Mouse (Mus musculus): ENCODE data around the gene Tmem87a. TPM values are rescaled to one million over a fixed set of nuclear protein-coding genes. Genes with fewer than 3 reads are reported as not detected.

Gene Tmem87a
- polyA plus RNA-seq, 1 experiment from 2014 or later: 11.1 TPM

DNA sequence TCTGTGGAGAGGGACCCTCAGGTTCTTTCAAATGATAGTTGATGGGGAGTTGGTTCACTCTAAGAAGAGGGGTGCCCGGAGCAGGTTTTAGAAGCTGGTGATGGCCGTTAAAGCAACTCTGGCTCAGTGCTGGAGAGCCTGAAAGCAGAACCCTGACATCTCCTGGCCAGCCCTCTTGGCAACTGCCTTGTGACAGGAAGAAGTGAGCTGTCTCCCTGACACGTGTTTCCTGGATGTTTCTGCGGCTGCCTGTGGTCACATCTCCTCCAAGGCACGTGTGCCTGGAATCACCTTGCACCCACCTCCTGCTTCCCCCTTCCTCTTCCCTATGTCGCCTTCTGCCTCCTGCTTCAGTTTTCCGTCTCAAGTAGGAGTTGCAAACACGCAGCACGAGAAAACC is 55.8 kb downstream of the Tmem87a start:
- DNase-seq (no peak), ATAC-seq (ENCODE audit: low FRiP score, low TSS enrichment) (no peak)
- no peaks in the 10 kb centered on the region for H3K9me3 ChIP-seq (ENCODE audit: control insufficient read depth, low read length)
- H3K27ac ChIP-seq (replicated peaks; ENCODE audit: low read depth, low read length): no peak overlapping the region
- peaks cover 61% of the 10 kb centered on the region for H3K36me3 ChIP-seq (ENCODE audit: control insufficient read depth, insufficient read depth, low read length)
- no peak overlapping the region for H3K4me2 ChIP-seq (ENCODE audit: low read length)
- H3K4me1 ChIP-seq (ENCODE audit: control insufficient read depth, insufficient read depth, low read length): peaks cover 19% of the 10 kb centered on the region
- no peaks in the 10 kb centered on the region for H3K27me3 ChIP-seq (ENCODE audit: control insufficient read depth, insufficient read depth, low read length)
- H3K4me3 ChIP-seq (replicated peaks; ENCODE audit: low read depth, low read length): no peak overlapping the region
- 86% methylated on average over 9 of the region's 9 CpGs for WGBS
- no peak overlapping the region for H3K9ac ChIP-seq (replicated peaks; ENCODE audit: low read length)

DNA sequence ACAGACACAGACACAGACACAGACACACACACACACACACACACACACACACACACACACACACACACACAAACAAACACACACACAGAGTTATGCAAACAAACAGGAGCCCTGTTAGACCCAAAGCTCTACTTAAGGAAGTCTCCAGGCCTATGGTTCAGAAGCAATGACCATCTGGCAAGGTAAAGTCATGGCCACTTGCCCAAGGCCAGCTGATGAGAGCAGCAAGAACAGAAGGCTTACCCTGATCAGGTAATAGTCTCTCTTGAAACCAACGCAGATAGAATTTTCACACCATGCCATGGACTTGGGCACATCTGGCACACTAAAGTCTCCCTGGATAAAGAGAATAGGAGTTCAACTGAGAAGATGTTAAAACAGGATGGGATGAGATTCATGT is 62.2 kb downstream of the Tmem87a start:
- DNase-seq: no peak
- H3K9me3 ChIP-seq (ENCODE audit: control insufficient read depth, low read length): no peaks in the 10 kb centered on the region
- no peak for ATAC-seq (ENCODE audit: low FRiP score, low TSS enrichment)
- WGBS: 94% methylated on average over 1 of the region's 1 CpGs
- H3K4me3 ChIP-seq (replicated peaks; ENCODE audit: low read depth, low read length): no peak overlapping the region
- H3K27ac ChIP-seq (replicated peaks; ENCODE audit: low read depth, low read length): no peak overlapping the region
- peaks cover 90% of the 10 kb centered on the region for H3K36me3 ChIP-seq (ENCODE audit: control insufficient read depth, insufficient read depth, low read length)
- H3K9ac ChIP-seq (replicated peaks; ENCODE audit: low read length): no peak overlapping the region
- H3K27me3 ChIP-seq (ENCODE audit: control insufficient read depth, insufficient read depth, low read length): no peaks in the 10 kb centered on the region
- no peak overlapping the region for H3K4me2 ChIP-seq (ENCODE audit: low read length)
- H3K4me1 ChIP-seq (ENCODE audit: control insufficient read depth, insufficient read depth, low read length): no peaks in the 10 kb centered on the region

DNA sequence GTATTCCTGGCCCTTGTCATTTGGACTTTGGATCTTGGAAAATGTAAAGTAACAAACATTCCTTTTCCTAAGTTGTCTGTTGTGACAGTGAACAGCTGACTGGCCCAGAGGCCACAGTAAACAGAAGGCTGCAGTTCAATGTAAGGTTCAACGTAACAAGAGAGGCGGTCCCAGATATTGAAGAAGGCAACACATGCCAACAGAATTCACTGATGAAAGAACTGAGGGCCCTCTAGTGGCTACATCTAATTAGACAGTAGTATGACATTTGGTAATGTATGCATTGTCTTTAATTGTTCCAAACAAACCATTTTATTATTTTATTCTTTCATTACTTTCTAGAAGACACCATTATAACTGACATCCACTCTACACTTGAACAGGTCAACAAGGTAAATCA is 66.0 kb downstream of the Tmem87a start:
- ATAC-seq (ENCODE audit: low FRiP score, low TSS enrichment): no peak
- H3K36me3 ChIP-seq (ENCODE audit: control insufficient read depth, insufficient read depth, low read length): peaks cover 87% of the 10 kb centered on the region
- peak; percentile 41 for DNase-seq
- no peaks in the 10 kb centered on the region for H3K9me3 ChIP-seq (ENCODE audit: control insufficient read depth, low read length)
- H3K4me1 ChIP-seq (ENCODE audit: control insufficient read depth, insufficient read depth, low read length): no peaks in the 10 kb centered on the region
- no peak overlapping the region for H3K4me2 ChIP-seq (ENCODE audit: low read length)
- no peak overlapping the region for H3K27ac ChIP-seq (replicated peaks; ENCODE audit: low read depth, low read length)
- WGBS: 89% methylated on average over 2 of the region's 2 CpGs
- no peak overlapping the region for H3K9ac ChIP-seq (replicated peaks; ENCODE audit: low read length)
- H3K4me3 ChIP-seq (replicated peaks; ENCODE audit: low read depth, low read length): no peak overlapping the region
- no peaks in the 10 kb centered on the region for H3K27me3 ChIP-seq (ENCODE audit: control insufficient read depth, insufficient read depth, low read length)

DNA sequence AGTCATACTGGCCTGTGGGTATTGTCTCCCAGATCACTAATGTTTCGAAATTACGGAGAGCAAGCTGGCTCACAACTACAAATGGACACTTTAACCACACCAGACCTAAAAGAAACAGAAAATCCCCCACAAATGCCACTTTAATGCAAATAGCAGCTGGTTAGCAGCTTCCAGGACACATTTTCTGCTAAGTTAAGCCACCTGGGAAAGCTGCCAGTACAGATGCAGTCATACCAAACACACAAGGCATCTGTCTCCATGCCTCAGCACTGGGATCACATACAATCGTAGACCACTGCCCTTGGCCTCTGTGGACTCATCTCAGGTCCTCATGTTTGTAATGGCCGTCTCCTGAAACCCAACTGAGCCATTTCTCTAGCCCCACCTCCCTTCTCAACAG is 72.3 kb downstream of the Tmem87a start:
- H3K4me1 ChIP-seq (ENCODE audit: control insufficient read depth, insufficient read depth, low read length): no peaks in the 10 kb centered on the region
- WGBS: 95% methylated on average over 4 of the region's 4 CpGs
- no peak overlapping the region for H3K27ac ChIP-seq (replicated peaks; ENCODE audit: low read depth, low read length)
- DNase-seq (no peak), ATAC-seq (ENCODE audit: low FRiP score, low TSS enrichment) (no peak)
- H3K9me3 ChIP-seq (ENCODE audit: control insufficient read depth, low read length): no peaks in the 10 kb centered on the region
- H3K9ac ChIP-seq (replicated peaks; ENCODE audit: low read length): no peak overlapping the region
- no peak overlapping the region for H3K4me2 ChIP-seq (ENCODE audit: low read length)
- H3K27me3 ChIP-seq (ENCODE audit: control insufficient read depth, insufficient read depth, low read length): no peaks in the 10 kb centered on the region
- H3K4me3 ChIP-seq (replicated peaks; ENCODE audit: low read depth, low read length): no peak overlapping the region
- peaks cover 76% of the 10 kb centered on the region for H3K36me3 ChIP-seq (ENCODE audit: control insufficient read depth, insufficient read depth, low read length)

DNA sequence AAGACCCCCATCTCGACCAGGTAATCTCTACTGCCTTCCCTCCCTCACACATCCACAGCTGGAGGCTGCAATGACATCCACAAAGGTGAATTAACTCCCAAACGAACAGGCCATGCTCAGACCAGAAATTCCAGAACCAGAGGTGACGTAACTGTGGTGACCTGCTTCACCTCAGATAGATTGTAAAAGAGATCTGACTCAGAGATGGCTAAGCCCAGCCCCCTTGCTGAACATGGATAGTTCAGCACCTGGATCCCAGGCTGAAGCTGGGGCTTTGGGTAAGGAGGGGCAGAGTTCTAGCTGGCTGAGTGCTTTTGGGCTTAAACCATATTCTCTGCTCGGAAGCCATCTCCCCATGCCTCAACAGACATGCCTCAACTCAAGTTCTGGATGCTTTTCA is 88.8 kb downstream of the Tmem87a start:
- Histone ChIP-seq H3K4me1 (ENCODE audit: control insufficient read depth, insufficient read depth, low read length) (no peaks in the 10 kb centered on the region), H3K9ac (replicated peaks; ENCODE audit: low read length) (no peak overlapping the region), H3K27me3 (ENCODE audit: control insufficient read depth, insufficient read depth, low read length) (no peaks in the 10 kb centered on the region), H3K36me3 (ENCODE audit: control insufficient read depth, insufficient read depth, low read length) (peaks cover 41% of the 10 kb centered on the region), H3K4me2 (ENCODE audit: low read length) (no peak overlapping the region), H3K9me3 (ENCODE audit: control insufficient read depth, low read length) (no peaks in the 10 kb centered on the region), H3K27ac (replicated peaks; ENCODE audit: low read depth, low read length) (no peak overlapping the region), H3K4me3 (replicated peaks; ENCODE audit: low read depth, low read length) (no peak overlapping the region)
- WGBS: 82% methylated on average over 4 of the region's 4 CpGs
- ATAC-seq (ENCODE audit: low FRiP score, low TSS enrichment) (no peak), DNase-seq (no peak)

DNA sequence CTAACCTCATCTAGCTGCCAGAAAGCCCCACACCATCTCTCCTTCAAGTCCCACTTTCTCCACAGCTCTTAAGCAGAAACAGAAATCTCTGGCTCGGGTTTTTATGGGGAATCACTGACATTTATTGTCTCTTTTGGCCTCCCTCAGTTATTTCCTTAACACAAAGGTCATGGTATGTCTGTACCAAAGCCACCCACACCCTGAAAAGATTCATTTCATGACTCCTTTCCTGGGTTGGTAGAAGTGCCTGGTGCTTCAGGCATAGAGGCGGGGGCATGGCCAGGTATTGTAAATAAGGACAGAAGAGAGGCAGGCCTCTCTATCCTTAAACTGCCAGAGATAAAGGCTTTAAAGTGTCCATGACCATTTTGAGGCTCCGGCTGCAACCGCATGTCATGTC is 89.4 kb downstream of the Tmem87a start:
- Histone ChIP-seq H3K4me2 (ENCODE audit: low read length) (no peak overlapping the region), H3K9me3 (ENCODE audit: control insufficient read depth, low read length) (no peaks in the 10 kb centered on the region), H3K27me3 (ENCODE audit: control insufficient read depth, insufficient read depth, low read length) (no peaks in the 10 kb centered on the region), H3K4me3 (replicated peaks; ENCODE audit: low read depth, low read length) (no peak overlapping the region), H3K9ac (replicated peaks; ENCODE audit: low read length) (no peak overlapping the region), H3K36me3 (ENCODE audit: control insufficient read depth, insufficient read depth, low read length) (peaks cover 41% of the 10 kb centered on the region), H3K27ac (replicated peaks; ENCODE audit: low read depth, low read length) (no peak overlapping the region), H3K4me1 (ENCODE audit: control insufficient read depth, insufficient read depth, low read length) (no peaks in the 10 kb centered on the region)
- DNase-seq: no peak
- WGBS: 91% methylated on average over 4 of the region's 4 CpGs
- no peak for ATAC-seq (ENCODE audit: low FRiP score, low TSS enrichment)

DNA sequence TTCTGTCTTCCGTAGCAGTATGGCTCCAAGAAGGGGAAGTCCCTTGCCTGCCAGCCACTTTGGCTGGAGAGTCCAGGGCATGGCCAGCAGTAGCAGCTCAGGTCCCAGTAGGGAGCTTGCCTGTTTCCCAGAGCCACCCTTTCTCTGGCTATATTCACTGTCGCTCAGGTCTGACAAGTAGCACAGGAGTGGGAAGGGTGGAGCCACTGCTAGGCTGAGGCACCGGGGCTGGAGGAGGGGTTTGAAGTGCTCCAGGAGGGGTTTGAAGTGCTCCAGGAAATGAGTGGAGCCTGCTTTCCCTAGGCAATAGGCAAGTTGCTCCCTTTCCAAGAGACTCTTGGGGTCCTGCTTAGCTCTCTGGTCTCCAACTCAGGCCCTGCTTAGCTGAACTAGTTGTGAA is 89.9 kb downstream of the Tmem87a start, which contains the start of gene Pla2g4f:
Gene Pla2g4f (minus strand): TSS at position 190 of the 400 bp plus-strand sequence.
- H3K4me2 ChIP-seq (ENCODE audit: low read length): no peak within 1 kb of the TSS
- H3K36me3 ChIP-seq (ENCODE audit: control insufficient read depth, insufficient read depth, low read length): peaks cover 36% of the 10 kb centered on the region
- H3K9ac ChIP-seq (replicated peaks; ENCODE audit: low read length): no peak within 1 kb of the TSS
- no peak within 1 kb of the TSS for H3K4me3 ChIP-seq (replicated peaks; ENCODE audit: low read depth, low read length)
- no peaks in the 10 kb centered on the region for H3K4me1 ChIP-seq (ENCODE audit: control insufficient read depth, insufficient read depth, low read length)
- H3K27ac ChIP-seq (replicated peaks; ENCODE audit: low read depth, low read length): no peak within 1 kb of the TSS
- no peak for ATAC-seq (ENCODE audit: low FRiP score, low TSS enrichment)
- DNase-seq: no peak
- no peaks in the 10 kb centered on the region for H3K27me3 ChIP-seq (ENCODE audit: control insufficient read depth, insufficient read depth, low read length)
- no peaks in the 10 kb centered on the region for H3K9me3 ChIP-seq (ENCODE audit: control insufficient read depth, low read length)
- WGBS: 70% methylated on average over 3 of the region's 3 CpGs

DNA sequence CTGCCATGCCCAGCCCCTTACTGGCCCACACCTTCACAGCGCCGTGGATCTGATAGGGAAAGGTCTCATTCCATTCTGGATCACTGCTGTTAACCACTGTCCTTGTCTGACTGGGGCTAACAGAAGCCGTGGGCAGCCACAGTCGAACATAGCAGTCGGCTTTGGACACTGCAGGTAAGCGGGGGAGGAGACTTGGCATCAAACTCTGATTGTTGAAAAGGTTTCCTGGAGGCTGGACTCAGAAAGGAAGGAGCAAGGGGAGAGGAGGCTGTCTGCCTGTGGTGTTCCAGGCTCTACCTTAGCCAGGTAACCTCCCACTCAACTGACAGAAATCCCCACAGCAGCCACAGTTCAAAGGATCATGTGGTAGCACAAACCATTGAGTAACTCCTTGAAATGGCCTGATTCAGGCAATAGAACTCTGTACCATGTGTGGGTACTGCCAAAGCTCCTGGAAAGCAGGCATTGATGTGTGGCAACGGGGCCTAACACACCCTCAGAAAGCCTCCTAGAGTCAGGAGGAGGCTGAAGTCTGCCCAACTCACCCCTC is 91.6 kb downstream of the Tmem87a start:
- H3K27me3 ChIP-seq (ENCODE audit: control insufficient read depth, insufficient read depth, low read length): no peaks in the 10 kb centered on the region
- DNase-seq (no peak), ATAC-seq (ENCODE audit: low FRiP score, low TSS enrichment) (no peak)
- WGBS: 86% methylated on average over 7 of the region's 7 CpGs
- no peaks in the 10 kb centered on the region for H3K4me1 ChIP-seq (ENCODE audit: control insufficient read depth, insufficient read depth, low read length)
- no peak overlapping the region for H3K4me2 ChIP-seq (ENCODE audit: low read length)
- H3K27ac ChIP-seq (replicated peaks; ENCODE audit: low read depth, low read length): no peak overlapping the region
- no peaks in the 10 kb centered on the region for H3K9me3 ChIP-seq (ENCODE audit: control insufficient read depth, low read length)
- H3K9ac ChIP-seq (replicated peaks; ENCODE audit: low read length): no peak overlapping the region
- no peak overlapping the region for H3K4me3 ChIP-seq (replicated peaks; ENCODE audit: low read depth, low read length)
- H3K36me3 ChIP-seq (ENCODE audit: control insufficient read depth, insufficient read depth, low read length): peaks cover 20% of the 10 kb centered on the region
